Mouse (Mus musculus) embryonic facial prominence, embryonic 14.5 days (tissue): Measurements from ENCODE around the gene Cnih2. TPM values are rescaled to one million over a fixed set of nuclear protein-coding genes. Genes with fewer than 3 reads are reported as not detected.

ENCODE experiments used
- ATAC-seq: fragments of 200-750 bp; cut with Nextera tagmentation; 2 replicates; pipeline ENCODE4 v1.8.0; 2017; ENCODE audit warnings: low read depth, moderate number of reproducible peaks, moderate TSS enrichment
- DNase-seq: peaks from one replicate; pipeline ENCODE4 v3.0.0-alpha.2; 2015; ENCODE audit warnings: low spot score
- H3K27ac ChIP-seq: fragments of 300-500 bp; sonication (generic); replicated peaks from 2 replicates; pipeline ENCODE4 v1.5.1; 2014; ENCODE audit warnings: low read depth, mild to moderate bottlenecking, low read length, moderate library complexity
- H3K27me3 ChIP-seq: fragments of 300-500 bp; sonication (generic); replicated peaks from 2 replicates; pipeline ENCODE4 v1.6.1; 2014; ENCODE audit warnings: low read length; ENCODE audit not compliant: control insufficient read depth, insufficient read depth
- H3K36me3 ChIP-seq: fragments of 300-500 bp; sonication (generic); 2 replicates; pipeline ENCODE4 v1.6.1; 2014; ENCODE audit warnings: low read length, mixed read lengths; ENCODE audit not compliant: control insufficient read depth, insufficient read depth
- H3K4me1 ChIP-seq: fragments of 300-500 bp; sonication (generic); 2 replicates; pipeline ENCODE4 v1.6.1; 2014; ENCODE audit warnings: antibody characterized with exemption, low read length; ENCODE audit not compliant: control insufficient read depth, insufficient read depth
- H3K4me2 ChIP-seq: fragments of 300-500 bp; sonication (generic); 2 replicates; pipeline ENCODE4 v1.6.1; 2014; ENCODE audit warnings: low read depth, mild to moderate bottlenecking, low read length, moderate library complexity, mixed read lengths
- H3K4me3 ChIP-seq: fragments of 300-500 bp; sonication (generic); 2 replicates; pipeline ENCODE4 v1.5.1; 2014; ENCODE audit warnings: low read depth, mild to moderate bottlenecking, low read length
- H3K9ac ChIP-seq: fragments of 300-500 bp; sonication (generic); 2 replicates; pipeline ENCODE4 v1.6.1; 2014; ENCODE audit warnings: low read depth, mild to moderate bottlenecking, low read length, moderate library complexity, mixed read lengths
- H3K9me3 ChIP-seq: fragments of 300-500 bp; sonication (generic); 2 replicates; pipeline ENCODE4 v1.6.1; 2016; ENCODE audit warnings: low read length; ENCODE audit not compliant: control insufficient read depth
- WGBS: fragments of 180-500 bp; shearing (Covaris S2); extraction: QIAGEN DNeasy Blood & Tissue Kit; methylation state at CpG from one replicate; pipeline ENCODE4 v1.1.7; 2014; 5-methylcytosine and 5-hydroxymethylcytosine counted together
- polyA plus RNA-seq: library from polyadenylated mRNA; unstranded; fragments of >200 nt; fragmentation: Nextera tagmentation; extraction: Ambion mirVana; gene quantifications from 2 replicates; pipeline ENCODE4 v1.2.1, GENCODE M21; 2014

Gene Cnih2
- polyA plus RNA-seq, 1 experiment from 2014 or later, result 36.0 TPM

- Histone ChIP-seq H3K9ac (no peak overlapping the region), H3K4me3 (no peak overlapping the region), H3K4me2 (no peak overlapping the region), H3K27ac (0 out of 2 replicates have a peak overlapping the region, but pooled peaks have one; percentile 54), H3K27me3 (peaks cover 9% of the 10 kb centered on the region; the same call in 1 of the 2 replicates), H3K4me1 (peaks cover 32% of the 10 kb centered on the region), H3K36me3 (no peaks in the 10 kb centered on the region), H3K9me3 (no peaks in the 10 kb centered on the region)
- ATAC-seq, result no peak
- 30% methylated on average over 16 of the region's 16 CpGs for WGBS
- no peak for DNase-seq
Observed at GRCm38 (mm10) chr19:5057876-5058775, 40.2 kb downstream of the Cnih2 start.

- WGBS, result 12% methylated on average over 6 of the region's 6 CpGs
- peaks cover 27% of the 10 kb centered on the region for H3K27me3 ChIP-seq
- no peaks in the 10 kb centered on the region for H3K36me3 ChIP-seq
- H3K4me1 ChIP-seq, result peaks cover 31% of the 10 kb centered on the region
- H3K9me3 ChIP-seq, result no peaks in the 10 kb centered on the region
- H3K9ac ChIP-seq, result no peak overlapping the region
- no peak overlapping the region for H3K4me2 ChIP-seq
- peak; percentile 73 for DNase-seq
- H3K27ac ChIP-seq, result no peak overlapping the region
- ATAC-seq, result peak; percentile 50
- no peak overlapping the region for H3K4me3 ChIP-seq
Observed at GRCm38 (mm10) chr19:5056251-5056650, 42.1 kb downstream of the Cnih2 start.

DNA sequence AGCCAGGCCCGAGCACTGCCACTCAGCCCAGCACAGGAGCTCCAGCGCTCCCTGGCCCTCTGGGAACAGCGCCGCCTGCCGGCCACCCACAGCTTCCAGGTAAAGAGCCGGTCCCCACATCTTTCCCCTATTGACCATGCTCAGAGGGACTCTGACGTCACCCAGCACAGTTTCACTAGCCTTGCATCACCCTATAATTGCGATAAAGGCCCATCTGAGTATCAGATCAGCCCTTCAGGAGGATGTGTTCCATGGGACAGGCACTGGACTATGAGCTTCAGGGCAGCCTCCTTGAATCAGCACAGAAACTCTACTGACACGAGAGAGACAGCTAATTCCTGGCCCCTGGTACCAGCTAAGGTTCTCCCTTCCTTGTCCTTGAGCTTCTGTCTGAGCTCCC, 44.4 kb downstream of the Cnih2 start:
- Histone ChIP-seq H3K27me3 (peaks cover 33% of the 10 kb centered on the region), H3K36me3 (0 out of 2 replicates have a peak, but pooled peaks cover under 1% of the 10 kb centered on the region), H3K4me2 (no peak overlapping the region), H3K9ac (no peak overlapping the region), H3K4me3 (no peak overlapping the region), H3K9me3 (no peaks in the 10 kb centered on the region), H3K27ac (no peak overlapping the region), H3K4me1 (peaks cover 19% of the 10 kb centered on the region)
- WGBS, result 24% methylated on average over 9 of the region's 9 CpGs
- ATAC-seq (no peak), DNase-seq (no peak)

GRCm38 (mm10) chr19:5052853-5053252, 45.5 kb downstream of the Cnih2 start:
- Histone ChIP-seq H3K9ac (no peak overlapping the region), H3K36me3 (peaks cover 11% of the 10 kb centered on the region), H3K27ac (no peak overlapping the region), H3K4me3 (no peak overlapping the region), H3K4me2 (no peak overlapping the region), H3K27me3 (peaks cover 33% of the 10 kb centered on the region), H3K4me1 (peaks cover 13% of the 10 kb centered on the region), H3K9me3 (no peaks in the 10 kb centered on the region)
- no peak for ATAC-seq
- no peak for DNase-seq
- 71% methylated on average over 17 of the region's 17 CpGs for WGBS

GRCm38 (mm10) chr19:5052166-5052822, 46.0 kb downstream of the Cnih2 start:
- Histone ChIP-seq H3K9ac (no peak overlapping the region), H3K4me1 (peaks cover 13% of the 10 kb centered on the region), H3K27ac (no peak overlapping the region), H3K4me3 (no peak overlapping the region), H3K9me3 (no peaks in the 10 kb centered on the region), H3K27me3 (peaks cover 33% of the 10 kb centered on the region), H3K36me3 (peaks cover 16% of the 10 kb centered on the region), H3K4me2 (no peak overlapping the region)
- 33% methylated on average over 19 of the region's 25 CpGs for WGBS
- DNase-seq (no peak), ATAC-seq (no peak)

GRCm38 (mm10) chr19:5051515-5051914, 46.8 kb downstream of the Cnih2 start:
- Histone ChIP-seq H3K36me3 (peaks cover 24% of the 10 kb centered on the region), H3K9ac (peak overlapping the region; percentile 2; the same call in 1 of the 2 replicates), H3K4me1 (peaks cover 13% of the 10 kb centered on the region), H3K27me3 (peaks cover 33% of the 10 kb centered on the region), H3K4me2 (peak overlapping the region; percentile 40), H3K9me3 (no peaks in the 10 kb centered on the region), H3K27ac (no peak overlapping the region), H3K4me3 (0 out of 2 replicates have a peak overlapping the region, but pooled peaks have one; percentile 17)
- ATAC-seq (no peak), DNase-seq (no peak)
- WGBS, result 31% methylated on average over 3 of the region's 3 CpGs

- Histone ChIP-seq H3K27me3 (peaks cover 33% of the 10 kb centered on the region), H3K27ac (no peak overlapping the region), H3K36me3 (peaks cover 29% of the 10 kb centered on the region), H3K4me1 (peaks cover 13% of the 10 kb centered on the region), H3K9me3 (no peaks in the 10 kb centered on the region), H3K4me3 (peak overlapping the region; percentile 17; the same call in 1 of the 2 replicates), H3K9ac (peak overlapping the region; percentile 2; the same call in 1 of the 2 replicates), H3K4me2 (peak overlapping the region; percentile 40)
- ATAC-seq, result no peak
- no peak for DNase-seq
- 4% methylated on average over 17 of the region's 17 CpGs for WGBS
Observed at GRCm38 (mm10) chr19:5051031-5051430, 47.3 kb downstream of the Cnih2 start.

DNA sequence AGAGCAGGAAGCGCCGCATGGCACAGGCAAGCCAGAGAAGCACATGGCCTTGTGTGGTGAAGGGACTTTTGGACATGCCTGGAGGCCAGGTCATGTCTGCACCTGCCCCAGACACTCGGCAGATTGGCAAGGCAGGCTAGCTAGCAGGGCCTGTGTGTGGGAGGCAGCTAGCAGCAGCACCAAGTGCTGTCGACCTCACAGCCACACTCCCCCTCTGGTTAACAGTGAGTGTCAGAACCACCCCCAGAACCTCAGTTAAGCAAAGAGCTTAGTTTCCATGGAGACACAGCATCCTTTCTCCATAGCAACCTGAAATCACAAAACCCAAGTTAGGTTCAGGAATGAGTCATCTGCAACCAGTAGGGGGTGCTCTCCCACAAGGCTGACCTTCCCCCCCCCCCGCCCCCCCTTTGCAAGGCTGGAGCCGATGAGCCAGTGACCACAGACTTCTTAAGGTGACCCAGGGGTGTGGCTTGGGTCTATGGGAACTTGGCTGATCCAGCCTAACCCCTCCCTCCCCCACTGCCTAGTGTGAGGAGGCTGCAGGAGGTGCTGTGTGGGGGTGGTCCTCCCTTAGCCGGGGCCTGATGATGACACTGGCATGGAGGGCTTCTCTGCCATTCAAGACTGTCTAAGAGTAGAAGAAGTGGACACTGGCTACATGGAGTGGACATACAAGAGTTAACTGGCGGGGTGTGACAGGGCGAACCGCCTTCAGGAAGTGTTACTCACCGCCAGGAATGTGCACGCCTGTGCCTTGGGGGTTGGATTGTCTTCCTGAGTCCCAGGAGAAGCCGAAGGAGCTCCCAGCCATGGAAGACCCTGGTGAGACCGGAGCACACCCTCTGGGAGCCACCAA, 48.0 kb downstream of the Cnih2 start, which contains the start of gene Rin1:
TSS of gene Rin1 (plus strand) at position 435 of the 859 bp plus-strand sequence.
- Histone ChIP-seq H3K4me2 (peak within 1 kb of the TSS; percentile 40), H3K4me3 (peak within 1 kb of the TSS; percentile 17; the same call in 1 of the 2 replicates), H3K9me3 (no peaks in the 10 kb centered on the region), H3K4me1 (peaks cover 13% of the 10 kb centered on the region), H3K27me3 (peaks cover 33% of the 10 kb centered on the region), H3K9ac (peak within 1 kb of the TSS; percentile 2; the same call in 1 of the 2 replicates), H3K27ac (no peak within 1 kb of the TSS), H3K36me3 (peaks cover 31% of the 10 kb centered on the region)
- WGBS, result 15% methylated on average over 14 of the region's 14 CpGs
- ATAC-seq, result peak; percentile 23
- peak; percentile 75 for DNase-seq
